Mouse (Mus musculus): Measurements from ENCODE around the gene Malsu1.

GRCm38 (mm10) chr6:49046502-49046901, 27.1 kb upstream of the Malsu1 start:
- no peak for TF ChIP-seq POLR2A (IDR thresholded peaks at IDR 0.05; ENCODE audit: low read depth, low read length)
- no peak for TF ChIP-seq CTCF (IDR thresholded peaks at IDR 0.05; ENCODE audit: borderline replicate concordance, insufficient read depth, low read length)
